Mouse (Mus musculus): ENCODE measurements at regions not wholly inside any gene's neighbourhood (a gene's known extent, or its start where the extent isn't known, plus 50 kb on each side); places are given as distances from the start of the nearest gene placed in this dataset.

DNA sequence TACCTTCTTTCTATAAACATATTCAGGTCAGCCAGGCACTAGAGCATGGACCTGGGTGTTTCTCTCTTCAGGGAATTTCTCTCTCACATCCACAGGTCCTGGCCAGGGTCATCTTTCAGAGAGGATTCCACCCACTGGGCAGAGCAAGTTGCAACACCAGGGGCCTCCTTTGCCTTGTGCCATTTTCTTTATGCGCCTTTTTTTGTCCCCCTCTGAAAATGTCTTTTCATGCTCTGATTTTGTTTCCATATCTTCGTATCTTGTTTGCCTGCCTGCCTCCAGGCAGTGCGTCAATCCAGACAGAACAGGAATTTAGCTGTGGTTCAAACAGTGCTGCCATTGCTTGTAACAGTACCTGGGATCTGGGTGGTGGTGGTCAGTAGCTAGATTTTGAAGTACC lies 125.7 kb upstream of the Pfn2 start:
- TF ChIP-seq CTCF (IDR thresholded peaks at IDR 0.05; ENCODE audit: low read depth, low read length) (no peak), POLR2A (IDR thresholded peaks at IDR 0.05; ENCODE audit: insufficient read depth, low read length) (no peak), EP300 (IDR thresholded peaks at IDR 0.05; ENCODE audit: insufficient read depth, low read depth, low read length) (no peak)
- Histone ChIP-seq H3K36me3 (ENCODE audit: control insufficient read depth, insufficient read depth, low read length, poor library complexity, severe bottlenecking) (no peaks in the 10 kb centered on the region), H3K27ac (ENCODE audit: insufficient read depth, low read length) (no peak overlapping the region)

DNA sequence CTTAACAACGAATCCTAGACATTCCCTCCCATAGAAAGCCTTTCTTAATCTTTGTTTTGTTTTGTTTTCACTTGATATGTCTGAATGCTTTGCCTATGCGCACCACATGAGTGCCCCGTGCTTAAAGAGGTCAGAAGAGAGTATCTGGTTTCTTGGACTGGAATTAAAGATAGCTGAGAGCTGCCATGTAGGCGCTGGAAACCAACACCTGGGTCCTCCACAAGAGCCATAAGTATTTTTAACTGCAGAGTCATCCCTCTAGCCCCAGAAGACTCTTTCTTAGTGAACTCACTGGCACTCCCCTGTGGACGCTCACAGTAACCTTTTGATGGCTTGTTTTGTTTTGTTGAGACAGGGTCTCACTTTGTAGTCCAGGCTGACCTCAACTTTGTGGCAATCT lies 127.5 kb upstream of the Pfn2 start:
- H3K4me3 ChIP-seq (ENCODE audit: low read depth, low read length): no peak overlapping the region
- no peak overlapping the region for H3K9ac ChIP-seq (ENCODE audit: low read depth, poor library complexity, severe bottlenecking)
- no peak for TF ChIP-seq EP300 (IDR thresholded peaks at IDR 0.05; ENCODE audit: insufficient read depth, low read depth, low read length)
- no peak for TF ChIP-seq CTCF (IDR thresholded peaks at IDR 0.05; ENCODE audit: low read depth, low read length)
- no peak for TF ChIP-seq POLR2A (IDR thresholded peaks at IDR 0.05; ENCODE audit: insufficient read depth, low read length)
- no peak overlapping the region for H3K27ac ChIP-seq (ENCODE audit: insufficient read depth, low read length)
- H3K4me1 ChIP-seq (ENCODE audit: control insufficient read depth, insufficient read depth, low read length): no peaks in the 10 kb centered on the region
- H3K27me3 ChIP-seq (ENCODE audit: control insufficient read depth, insufficient read depth, low read length, poor library complexity, severe bottlenecking): no peaks in the 10 kb centered on the region
- no peaks in the 10 kb centered on the region for H3K9me3 ChIP-seq (replicated peaks; ENCODE audit: control insufficient read depth, insufficient read depth, low read length, poor library complexity, severe bottlenecking)
- H3K36me3 ChIP-seq (ENCODE audit: control insufficient read depth, insufficient read depth, low read length, poor library complexity, severe bottlenecking): no peaks in the 10 kb centered on the region

More for the DNA sequence above, 125.7 kb upstream of the Pfn2 start:
- Histone ChIP-seq H3K9ac (ENCODE audit: low read depth, poor library complexity, severe bottlenecking) (no peak overlapping the region), H3K27me3 (ENCODE audit: control insufficient read depth, insufficient read depth, low read length, poor library complexity, severe bottlenecking) (no peaks in the 10 kb centered on the region), H3K4me3 (ENCODE audit: low read depth, low read length) (no peak overlapping the region), H3K9me3 (replicated peaks; ENCODE audit: control insufficient read depth, insufficient read depth, low read length, poor library complexity, severe bottlenecking) (no peaks in the 10 kb centered on the region), H3K4me1 (ENCODE audit: control insufficient read depth, insufficient read depth, low read length) (no peaks in the 10 kb centered on the region)

DNA sequence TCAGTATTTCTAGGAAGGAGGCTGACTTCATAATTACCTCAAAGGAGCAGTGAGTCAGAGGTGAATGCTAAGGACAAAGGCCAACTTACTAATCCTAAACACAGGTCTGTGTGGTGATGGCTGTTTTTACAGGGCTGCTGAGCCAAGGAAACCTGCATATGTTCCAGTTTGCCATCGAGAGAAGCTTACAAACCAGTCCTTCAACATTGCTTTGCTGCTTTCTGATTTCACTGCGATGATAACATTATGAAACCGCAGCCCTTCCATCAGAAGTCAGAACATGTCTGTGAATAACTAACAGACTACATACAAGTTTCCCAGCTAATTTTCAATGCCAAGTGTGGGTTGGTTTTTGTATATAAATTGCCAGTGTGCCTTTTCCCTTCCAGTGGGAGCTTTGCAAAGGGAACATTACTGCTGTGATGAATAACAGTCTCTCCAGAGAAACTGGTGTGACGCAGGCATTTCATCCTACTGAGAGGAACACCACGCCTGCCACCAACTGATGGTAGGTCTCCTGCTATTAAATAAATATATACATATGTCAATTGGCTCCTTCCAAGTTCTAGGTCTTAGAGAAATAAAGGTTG lies 128.9 kb upstream of the Pfn2 start:
- H3K4me3 ChIP-seq (ENCODE audit: low read depth, low read length): no peak overlapping the region
- no peak overlapping the region for H3K27ac ChIP-seq (ENCODE audit: insufficient read depth, low read length)
- H3K27me3 ChIP-seq (ENCODE audit: control insufficient read depth, insufficient read depth, low read length, poor library complexity, severe bottlenecking): no peaks in the 10 kb centered on the region
- H3K36me3 ChIP-seq (ENCODE audit: control insufficient read depth, insufficient read depth, low read length, poor library complexity, severe bottlenecking): no peaks in the 10 kb centered on the region
- H3K4me1 ChIP-seq (ENCODE audit: control insufficient read depth, insufficient read depth, low read length): no peaks in the 10 kb centered on the region
- no peak overlapping the region for H3K9ac ChIP-seq (ENCODE audit: low read depth, poor library complexity, severe bottlenecking)
- H3K9me3 ChIP-seq (replicated peaks; ENCODE audit: control insufficient read depth, insufficient read depth, low read length, poor library complexity, severe bottlenecking): no peaks in the 10 kb centered on the region
- no peak for TF ChIP-seq POLR2A (IDR thresholded peaks at IDR 0.05; ENCODE audit: insufficient read depth, low read length)
- no peak for TF ChIP-seq EP300 (IDR thresholded peaks at IDR 0.05; ENCODE audit: insufficient read depth, low read depth, low read length)
- TF ChIP-seq CTCF (IDR thresholded peaks at IDR 0.05; ENCODE audit: low read depth, low read length): no peak

DNA sequence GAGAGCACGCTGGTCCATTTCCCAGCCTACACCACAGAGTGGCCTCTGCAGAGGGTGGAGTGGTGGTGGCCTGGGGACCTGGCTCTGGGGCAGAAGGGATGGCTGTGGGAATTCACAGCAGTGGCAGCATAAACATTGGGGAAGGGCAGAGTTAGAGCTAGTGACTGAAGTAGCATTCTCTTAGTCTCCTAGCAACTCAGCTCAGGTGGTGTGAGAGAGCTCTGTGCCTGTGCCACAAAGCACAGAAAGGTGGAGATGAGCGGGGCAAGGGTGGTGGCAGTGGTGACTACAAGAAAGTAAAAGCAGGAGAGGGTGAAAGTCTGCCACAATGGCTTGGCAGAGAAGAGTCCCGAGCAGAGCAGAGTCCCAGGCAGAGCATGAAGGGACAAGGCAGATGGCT lies 140.3 kb upstream of the Pfn2 start:
- H3K36me3 ChIP-seq (ENCODE audit: control insufficient read depth, insufficient read depth, low read length, poor library complexity, severe bottlenecking): no peaks in the 10 kb centered on the region
- H3K27me3 ChIP-seq (ENCODE audit: control insufficient read depth, insufficient read depth, low read length, poor library complexity, severe bottlenecking): no peaks in the 10 kb centered on the region
- H3K9ac ChIP-seq (ENCODE audit: low read depth, poor library complexity, severe bottlenecking): no peak overlapping the region
- TF ChIP-seq POLR2A (IDR thresholded peaks at IDR 0.05; ENCODE audit: insufficient read depth, low read length) (no peak), CTCF (IDR thresholded peaks at IDR 0.05; ENCODE audit: low read depth, low read length) (no peak), EP300 (IDR thresholded peaks at IDR 0.05; ENCODE audit: insufficient read depth, low read depth, low read length) (no peak)
- no peak overlapping the region for H3K4me3 ChIP-seq (ENCODE audit: low read depth, low read length)
- H3K4me1 ChIP-seq (ENCODE audit: control insufficient read depth, insufficient read depth, low read length): no peaks in the 10 kb centered on the region
- H3K27ac ChIP-seq (ENCODE audit: insufficient read depth, low read length): no peak overlapping the region
- no peaks in the 10 kb centered on the region for H3K9me3 ChIP-seq (replicated peaks; ENCODE audit: control insufficient read depth, insufficient read depth, low read length, poor library complexity, severe bottlenecking)

DNA sequence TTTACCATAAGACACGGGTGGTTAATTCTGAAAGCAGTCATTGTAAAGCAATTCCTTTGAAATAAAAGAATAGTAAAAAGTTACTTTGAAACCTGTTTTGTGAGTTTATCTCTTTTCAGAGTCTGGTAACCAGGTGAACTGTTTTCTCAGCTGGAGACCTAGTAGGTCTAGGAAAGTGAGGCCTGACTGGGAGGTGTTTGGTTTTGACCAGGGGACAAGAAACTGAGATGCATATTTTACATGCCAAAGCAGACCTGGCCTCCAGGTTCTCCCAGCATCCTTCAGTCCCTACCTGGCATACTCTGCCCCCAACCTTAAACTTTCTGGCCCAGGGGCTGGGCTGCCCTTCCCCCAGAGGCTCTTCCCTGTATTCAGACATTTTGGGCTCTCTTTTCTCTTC lies 142.9 kb upstream of the Pfn2 start:
- Histone ChIP-seq H3K9ac (ENCODE audit: low read depth, poor library complexity, severe bottlenecking) (no peak overlapping the region), H3K4me3 (ENCODE audit: low read depth, low read length) (no peak overlapping the region), H3K9me3 (replicated peaks; ENCODE audit: control insufficient read depth, insufficient read depth, low read length, poor library complexity, severe bottlenecking) (no peaks in the 10 kb centered on the region), H3K4me1 (ENCODE audit: control insufficient read depth, insufficient read depth, low read length) (no peaks in the 10 kb centered on the region), H3K36me3 (ENCODE audit: control insufficient read depth, insufficient read depth, low read length, poor library complexity, severe bottlenecking) (no peaks in the 10 kb centered on the region), H3K27me3 (ENCODE audit: control insufficient read depth, insufficient read depth, low read length, poor library complexity, severe bottlenecking) (no peaks in the 10 kb centered on the region), H3K27ac (ENCODE audit: insufficient read depth, low read length) (no peak overlapping the region)
- no peak for TF ChIP-seq CTCF (IDR thresholded peaks at IDR 0.05; ENCODE audit: low read depth, low read length)
- TF ChIP-seq POLR2A (IDR thresholded peaks at IDR 0.05; ENCODE audit: insufficient read depth, low read length): no peak
- no peak for TF ChIP-seq EP300 (IDR thresholded peaks at IDR 0.05; ENCODE audit: insufficient read depth, low read depth, low read length)

DNA sequence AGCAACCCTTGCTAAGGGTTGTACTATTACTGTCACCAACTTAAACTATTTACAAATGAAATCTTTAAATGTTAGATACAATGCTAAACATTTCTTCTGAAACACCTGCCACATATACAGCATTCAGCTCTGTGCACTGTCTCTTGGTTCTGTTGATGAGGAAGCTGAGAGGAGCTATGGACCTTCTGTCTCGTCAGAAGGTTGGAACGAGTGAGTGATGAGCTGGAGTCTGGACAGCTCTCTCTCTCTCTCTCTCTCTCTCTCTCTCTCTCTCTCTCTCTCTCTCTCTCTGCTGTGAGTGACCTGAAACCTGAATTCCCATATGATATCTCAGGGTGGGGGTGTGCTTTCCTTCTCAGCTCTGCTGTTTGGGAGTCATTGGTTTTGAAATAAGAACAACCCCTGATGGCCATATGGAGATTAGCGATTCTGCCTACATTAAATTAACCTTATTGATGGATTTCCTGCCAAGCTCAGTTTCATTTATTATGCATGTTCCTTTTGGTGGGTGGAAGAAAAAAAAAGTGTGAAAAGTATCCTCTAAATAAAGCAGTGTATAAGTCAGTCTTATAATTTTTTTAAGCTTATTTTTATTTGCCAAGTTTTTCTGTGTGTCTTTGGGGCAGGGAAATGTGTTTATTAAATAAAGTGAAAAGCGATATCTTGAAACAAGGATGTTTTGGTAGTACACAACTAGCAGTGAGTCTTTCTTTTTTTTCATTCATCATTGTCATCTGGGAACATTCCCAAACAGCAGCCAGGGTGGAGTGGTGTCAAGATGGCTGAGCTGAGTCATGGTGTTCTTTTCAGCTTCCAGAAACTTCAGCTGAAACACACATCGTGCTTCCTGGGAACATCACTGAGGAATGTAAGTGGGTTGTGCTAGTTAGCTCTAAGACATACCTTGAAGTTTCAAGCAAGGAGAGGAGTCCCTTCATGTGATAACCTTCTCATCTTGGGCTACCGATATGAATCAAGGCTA lies 150.5 kb upstream of the Pfn2 start:
- no peaks in the 10 kb centered on the region for H3K27me3 ChIP-seq (ENCODE audit: control insufficient read depth, insufficient read depth, low read length, poor library complexity, severe bottlenecking)
- no peaks in the 10 kb centered on the region for H3K4me1 ChIP-seq (ENCODE audit: control insufficient read depth, insufficient read depth, low read length)
- H3K36me3 ChIP-seq (ENCODE audit: control insufficient read depth, insufficient read depth, low read length, poor library complexity, severe bottlenecking): no peaks in the 10 kb centered on the region
- H3K27ac ChIP-seq (ENCODE audit: insufficient read depth, low read length): no peak overlapping the region
- H3K9me3 ChIP-seq (replicated peaks; ENCODE audit: control insufficient read depth, insufficient read depth, low read length, poor library complexity, severe bottlenecking): no peaks in the 10 kb centered on the region
- TF ChIP-seq EP300 (IDR thresholded peaks at IDR 0.05; ENCODE audit: insufficient read depth, low read depth, low read length) (no peak), POLR2A (IDR thresholded peaks at IDR 0.05; ENCODE audit: insufficient read depth, low read length) (no peak), CTCF (IDR thresholded peaks at IDR 0.05; ENCODE audit: low read depth, low read length) (no peak)
- no peak overlapping the region for H3K9ac ChIP-seq (ENCODE audit: low read depth, poor library complexity, severe bottlenecking)
- no peak overlapping the region for H3K4me3 ChIP-seq (ENCODE audit: low read depth, low read length)

Measured in ES-Bruce4 (cell line).